Mouse (Mus musculus) kidney, adult 2 months (tissue): ENCODE results near the gene Ago3.

Experiments
- CTCF ChIP-seq: fragments of 200-500 bp; conservative IDR thresholded peaks from 2 replicates; pipeline ENCODE4 v1.5.1; 2011; ENCODE audit warnings: low read depth, mild to moderate bottlenecking, control low read depth, low read length, moderate library complexity, mixed read lengths; ENCODE audit not compliant: insufficient read depth, insufficient read length
- POLR2A ChIP-seq: fragments of 200-500 bp; IDR thresholded peaks from one replicate; pipeline ENCODE4 v1.6.1; 2011; ENCODE audit warnings: low read depth, low read length, control low read depth

DNA sequence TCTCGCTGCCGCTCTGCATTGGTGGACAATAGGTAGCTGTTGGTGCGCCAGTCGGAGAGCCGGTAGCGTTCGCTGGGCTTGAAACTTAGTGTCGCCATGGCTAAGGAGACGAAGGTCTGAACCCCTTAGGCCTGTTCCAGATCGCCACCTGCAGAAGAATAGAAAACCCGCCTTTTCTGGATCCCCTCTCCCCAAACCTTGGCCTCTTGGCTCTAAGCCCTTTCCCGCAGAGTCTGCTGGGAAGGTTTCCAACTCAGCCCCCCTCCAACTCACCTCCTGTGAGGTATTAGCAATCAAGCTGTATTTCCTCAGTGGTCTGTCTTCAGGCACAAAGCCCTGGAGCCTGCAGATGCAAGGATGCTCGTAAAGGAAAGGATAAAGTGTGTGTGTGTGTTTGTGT is 104.5 kb downstream of the Ago3 start:
- no peak for TF ChIP-seq CTCF
- no peak for TF ChIP-seq POLR2A
